Mouse (Mus musculus): ENCODE measurements at regions not wholly inside any gene's neighbourhood (a gene's known extent, or its start where the extent isn't known, plus 50 kb on each side); places are given as distances from the start of the nearest gene placed in this dataset.

- no peak for TF ChIP-seq CTCF (IDR thresholded peaks at IDR 0.05)
- Histone ChIP-seq H3K4me2 (ENCODE audit: low read depth, low read length, poor library complexity, severe bottlenecking) (no peak overlapping the region), H3K36me3 (ENCODE audit: insufficient read depth, low read length) (no peaks in the 10 kb centered on the region), H3K27me3 (ENCODE audit: insufficient read depth, low read length) (0 out of 2 replicates have a peak, but pooled peaks cover 4% of the 10 kb centered on the region), H3K4me1 (ENCODE audit: insufficient read depth, low read length) (peaks cover 15% of the 10 kb centered on the region; the same call in 1 of the 2 replicates), H3K9me3 (ENCODE audit: low read length) (no peaks in the 10 kb centered on the region), H3K4me3 (ENCODE audit: low read depth, low read length) (no peak overlapping the region), H3K9ac (replicated peaks; ENCODE audit: low read length, poor library complexity, severe bottlenecking) (no peak overlapping the region), H3K27ac (ENCODE audit: low read depth, low read length) (no peak overlapping the region)
- DNase-seq (ENCODE audit: low spot score) (no peak), ATAC-seq (ENCODE audit: low FRiP score) (no peak)
- 84% methylated on average over 10 of the region's 10 CpGs for WGBS
These were observed 209.3 kb upstream of the Tle3 start for GRCm38 (mm10) chr9:61162884-61163283.

- Histone ChIP-seq H3K9me3 (ENCODE audit: low read length) (no peaks in the 10 kb centered on the region), H3K9ac (replicated peaks; ENCODE audit: low read length, poor library complexity, severe bottlenecking) (no peak overlapping the region), H3K4me3 (ENCODE audit: low read depth, low read length) (no peak overlapping the region), H3K4me1 (ENCODE audit: insufficient read depth, low read length) (peaks cover 10% of the 10 kb centered on the region; the same call in 1 of the 2 replicates), H3K27ac (ENCODE audit: low read depth, low read length) (no peak overlapping the region), H3K36me3 (ENCODE audit: insufficient read depth, low read length) (no peaks in the 10 kb centered on the region), H3K4me2 (ENCODE audit: low read depth, low read length, poor library complexity, severe bottlenecking) (no peak overlapping the region), H3K27me3 (ENCODE audit: insufficient read depth, low read length) (0 out of 2 replicates have a peak, but pooled peaks cover 4% of the 10 kb centered on the region)
- no peak for ATAC-seq (ENCODE audit: low FRiP score)
- no peak for DNase-seq (ENCODE audit: low spot score)
- no peak for TF ChIP-seq CTCF (IDR thresholded peaks at IDR 0.05)
- WGBS, result 58% methylated on average over 19 of the region's 19 CpGs
These were observed 208.4 kb upstream of the Tle3 start for GRCm38 (mm10) chr9:61163671-61164288.

DNA sequence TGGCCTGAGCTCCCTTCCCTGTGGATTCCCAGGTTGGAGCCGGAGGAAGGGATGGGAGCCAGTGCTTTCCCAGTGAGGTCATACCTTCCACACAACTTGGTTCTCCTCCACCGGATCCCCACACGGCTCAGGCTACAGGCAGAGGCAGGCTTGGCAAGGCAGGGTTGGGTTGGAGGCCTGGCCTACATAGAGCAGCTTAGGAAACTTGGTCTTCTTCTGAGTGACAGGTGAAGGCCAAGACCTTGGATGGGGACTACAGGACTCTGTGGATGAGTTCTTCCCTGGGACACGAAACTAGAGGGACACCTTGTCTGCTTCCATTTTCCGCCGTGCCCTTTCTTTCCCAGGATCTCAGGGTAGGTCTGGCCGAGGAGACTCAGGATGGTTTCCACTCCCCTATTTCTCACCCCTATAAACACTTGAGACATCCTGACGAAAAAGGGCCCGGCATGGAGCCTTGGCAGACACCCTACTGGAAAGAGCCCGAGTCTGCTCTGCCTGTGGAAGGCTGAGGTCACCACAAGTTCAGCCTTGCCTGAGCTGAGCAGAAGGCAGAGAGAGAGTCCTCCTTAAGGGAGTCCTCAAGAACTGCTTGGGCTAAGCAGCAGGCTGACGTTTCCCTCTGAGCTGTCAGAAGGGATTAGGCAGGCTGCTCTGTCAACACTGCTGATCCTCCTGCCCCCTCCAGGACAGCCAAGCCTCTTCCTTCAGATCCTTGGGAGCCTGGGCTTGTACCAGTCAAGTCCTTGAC is 207.5 kb upstream of the Tle3 start:
- no peak for DNase-seq (ENCODE audit: low spot score)

GRCm38 (mm10) chr9:61166115-61166514 is 206.1 kb upstream of the Tle3 start:
- ATAC-seq (ENCODE audit: low FRiP score), result no peak
- Histone ChIP-seq H3K27me3 (ENCODE audit: insufficient read depth, low read length) (no peaks in the 10 kb centered on the region), H3K4me2 (ENCODE audit: low read depth, low read length, poor library complexity, severe bottlenecking) (no peak overlapping the region), H3K36me3 (ENCODE audit: insufficient read depth, low read length) (no peaks in the 10 kb centered on the region), H3K27ac (ENCODE audit: low read depth, low read length) (no peak overlapping the region), H3K9me3 (ENCODE audit: low read length) (no peaks in the 10 kb centered on the region), H3K9ac (replicated peaks; ENCODE audit: low read length, poor library complexity, severe bottlenecking) (no peak overlapping the region), H3K4me3 (ENCODE audit: low read depth, low read length) (no peak overlapping the region), H3K4me1 (ENCODE audit: insufficient read depth, low read length) (peaks cover 10% of the 10 kb centered on the region; the same call in 1 of the 2 replicates)
- DNase-seq (ENCODE audit: low spot score), result no peak
- 81% methylated on average over 2 of the region's 2 CpGs for WGBS
- TF ChIP-seq CTCF (IDR thresholded peaks at IDR 0.05), result no peak

More for the DNA sequence above, 207.5 kb upstream of the Tle3 start:
- Histone ChIP-seq H3K4me1 (ENCODE audit: insufficient read depth, low read length) (peaks cover 10% of the 10 kb centered on the region; the same call in 1 of the 2 replicates), H3K4me2 (ENCODE audit: low read depth, low read length, poor library complexity, severe bottlenecking) (no peak overlapping the region), H3K27ac (ENCODE audit: low read depth, low read length) (no peak overlapping the region), H3K9ac (replicated peaks; ENCODE audit: low read length, poor library complexity, severe bottlenecking) (no peak overlapping the region), H3K36me3 (ENCODE audit: insufficient read depth, low read length) (no peaks in the 10 kb centered on the region), H3K9me3 (ENCODE audit: low read length) (no peaks in the 10 kb centered on the region), H3K27me3 (ENCODE audit: insufficient read depth, low read length) (no peaks in the 10 kb centered on the region), H3K4me3 (ENCODE audit: low read depth, low read length) (no peak overlapping the region)
- TF ChIP-seq CTCF (IDR thresholded peaks at IDR 0.05), result 0 out of 2 replicates have a peak, but pooled peaks have one; percentile 11
- WGBS, result 58% methylated on average over 11 of the region's 11 CpGs
- ATAC-seq (ENCODE audit: low FRiP score), result no peak

GRCm38 (mm10) chr9:61167097-61167842 is 204.9 kb upstream of the Tle3 start:
- no peak for TF ChIP-seq CTCF (IDR thresholded peaks at IDR 0.05)
- no peak overlapping the region for H3K4me3 ChIP-seq (ENCODE audit: low read depth, low read length)
- no peak overlapping the region for H3K27ac ChIP-seq (ENCODE audit: low read depth, low read length)
- H3K4me2 ChIP-seq (ENCODE audit: low read depth, low read length, poor library complexity, severe bottlenecking), result no peak overlapping the region
- no peaks in the 10 kb centered on the region for H3K36me3 ChIP-seq (ENCODE audit: insufficient read depth, low read length)
- no peak for DNase-seq (ENCODE audit: low spot score)
- ATAC-seq (ENCODE audit: low FRiP score), result no peak
- H3K9me3 ChIP-seq (ENCODE audit: low read length), result no peaks in the 10 kb centered on the region
- 83% methylated on average over 11 of the region's 11 CpGs for WGBS
- H3K27me3 ChIP-seq (ENCODE audit: insufficient read depth, low read length), result no peaks in the 10 kb centered on the region
- peaks cover 10% of the 10 kb centered on the region; the same call in 1 of the 2 replicates for H3K4me1 ChIP-seq (ENCODE audit: insufficient read depth, low read length)
- H3K9ac ChIP-seq (replicated peaks; ENCODE audit: low read length, poor library complexity, severe bottlenecking), result no peak overlapping the region
